Mouse (Mus musculus): ENCODE results near the gene Abcb6.

- TF ChIP-seq CTCF (IDR thresholded peaks at IDR 0.05) (no peak), EP300 (IDR thresholded peaks at IDR 0.05) (no peak)
These were observed 32.4 kb upstream of the Abcb6 start for GRCm38 (mm10) chr1:75212542-75212941.
